Mouse (Mus musculus) kidney, adult 2 months (tissue): ENCODE results near the gene Olfr457.

Source experiments
- CTCF ChIP-seq: fragments of 200-500 bp; conservative IDR thresholded peaks from 2 replicates; pipeline ENCODE4 v1.5.1; 2011; ENCODE audit warnings: low read depth, mild to moderate bottlenecking, control low read depth, low read length, moderate library complexity, mixed read lengths; ENCODE audit not compliant: insufficient read depth, insufficient read length
- POLR2A ChIP-seq: fragments of 200-500 bp; IDR thresholded peaks from one replicate; pipeline ENCODE4 v1.6.1; 2011; ENCODE audit warnings: low read depth, low read length, control low read depth

DNA sequence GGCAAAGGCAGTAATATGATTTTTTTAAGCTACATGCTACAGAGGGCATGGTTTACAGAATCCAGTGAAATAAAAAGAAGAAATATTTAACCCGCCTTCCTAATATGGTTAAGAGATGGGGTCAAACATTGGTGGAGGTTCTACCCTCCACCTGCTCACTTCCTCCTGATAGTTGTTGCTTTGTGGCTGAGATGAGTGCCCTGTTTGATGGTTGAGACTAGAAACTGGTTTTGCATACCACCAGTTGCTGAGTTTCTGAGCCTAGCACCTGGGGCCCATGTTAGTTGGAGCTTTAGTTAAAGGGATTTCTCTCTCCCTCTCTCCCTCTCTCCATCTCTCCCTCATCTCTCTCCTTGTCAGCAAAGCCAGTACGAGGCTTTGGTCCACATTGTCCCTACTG, 28.8 kb downstream of the Olfr457 start:
- TF ChIP-seq CTCF (no peak), POLR2A (no peak)
